Mouse (Mus musculus) heart, postnatal 0 days (tissue): ENCODE results near the gene Mvp. TPM values are rescaled to one million over a fixed set of nuclear protein-coding genes. Genes with fewer than 3 reads are reported as not detected.

Experiments used
- ATAC-seq: fragments of 200-750 bp; cut with Nextera tagmentation; 2 replicates; pipeline ENCODE4 v1.8.0; 2017; ENCODE audit warnings: low read depth, moderate number of reproducible peaks, moderate library complexity; ENCODE audit not compliant: insufficient read depth
- DNase-seq: peaks from one replicate; pipeline ENCODE4 v3.0.0-alpha.2; 2016; ENCODE audit warnings: low spot score
- H3K27ac ChIP-seq: fragments of 300-500 bp; sonication (generic); 2 replicates; pipeline ENCODE4 v1.5.1; 2014; ENCODE audit warnings: low read depth, mild to moderate bottlenecking
- H3K27me3 ChIP-seq: fragments of 300-500 bp; sonication (generic); 2 replicates; pipeline ENCODE4 v1.6.1; 2014; ENCODE audit warnings: low read length, mixed read lengths; ENCODE audit not compliant: control insufficient read depth, insufficient read depth
- H3K36me3 ChIP-seq: fragments of 300-500 bp; sonication (generic); replicated peaks from 2 replicates; pipeline ENCODE4 v1.6.1; 2014; ENCODE audit warnings: low read length, mixed read lengths; ENCODE audit not compliant: control insufficient read depth, insufficient read depth
- H3K4me1 ChIP-seq: fragments of 300-500 bp; sonication (generic); 2 replicates; pipeline ENCODE4 v1.6.1; 2014; ENCODE audit warnings: antibody characterized with exemption; ENCODE audit not compliant: control insufficient read depth, insufficient read depth
- H3K4me2 ChIP-seq: fragments of 300-500 bp; sonication (generic); 2 replicates; pipeline ENCODE4 v1.6.1; 2014; ENCODE audit warnings: low read depth, mild to moderate bottlenecking, low read length, moderate library complexity
- H3K4me3 ChIP-seq: fragments of 300-500 bp; sonication (generic); 2 replicates; pipeline ENCODE4 v1.5.1; 2014; ENCODE audit warnings: low read depth, low read length
- H3K9ac ChIP-seq: fragments of 300-500 bp; sonication (generic); replicated peaks from 2 replicates; pipeline ENCODE4 v1.6.1; 2014; ENCODE audit warnings: low read depth, low read length, mixed read lengths
- H3K9me3 ChIP-seq: fragments of 300-500 bp; sonication (generic); replicated peaks from 2 replicates; pipeline ENCODE4 v1.6.1; 2016; ENCODE audit warnings: low read length; ENCODE audit not compliant: control insufficient read depth
- CTCF ChIP-seq: IDR thresholded peaks from 2 replicates; pipeline ENCODE4 v1.5.1; 2016; ENCODE audit warnings: antibody characterized with exemption, control low read depth, low read depth
- EP300 ChIP-seq: IDR thresholded peaks from 2 replicates; pipeline ENCODE4 v1.6.1; 2016; ENCODE audit warnings: antibody characterized with exemption, low read depth
- WGBS: fragments of 180-500 bp; shearing (Covaris S2); extraction: QIAGEN DNeasy Blood & Tissue Kit; methylation state at CpG from one replicate; pipeline ENCODE4 v1.1.7; 2014; 5-methylcytosine and 5-hydroxymethylcytosine counted together
- polyA plus RNA-seq: library from polyadenylated mRNA; unstranded; fragments of >200 nt; fragmentation: Nextera tagmentation; extraction: Ambion mirVana; gene quantifications from 2 replicates; pipeline ENCODE4 v1.2.1, GENCODE M21; 2015
- total RNA-seq: library from RNA; depleted of rRNA; stranded (reverse); fragments of >200 nt; gene quantifications from 2 replicates; pipeline ENCODE4 v1.2.3, GENCODE M21; 2014; ENCODE audit warnings: low replicate concordance

Gene Mvp
- total and polyA plus RNA-seq, 2 experiments from 2014 or later = 17.4 to 32.5 TPM

DNA sequence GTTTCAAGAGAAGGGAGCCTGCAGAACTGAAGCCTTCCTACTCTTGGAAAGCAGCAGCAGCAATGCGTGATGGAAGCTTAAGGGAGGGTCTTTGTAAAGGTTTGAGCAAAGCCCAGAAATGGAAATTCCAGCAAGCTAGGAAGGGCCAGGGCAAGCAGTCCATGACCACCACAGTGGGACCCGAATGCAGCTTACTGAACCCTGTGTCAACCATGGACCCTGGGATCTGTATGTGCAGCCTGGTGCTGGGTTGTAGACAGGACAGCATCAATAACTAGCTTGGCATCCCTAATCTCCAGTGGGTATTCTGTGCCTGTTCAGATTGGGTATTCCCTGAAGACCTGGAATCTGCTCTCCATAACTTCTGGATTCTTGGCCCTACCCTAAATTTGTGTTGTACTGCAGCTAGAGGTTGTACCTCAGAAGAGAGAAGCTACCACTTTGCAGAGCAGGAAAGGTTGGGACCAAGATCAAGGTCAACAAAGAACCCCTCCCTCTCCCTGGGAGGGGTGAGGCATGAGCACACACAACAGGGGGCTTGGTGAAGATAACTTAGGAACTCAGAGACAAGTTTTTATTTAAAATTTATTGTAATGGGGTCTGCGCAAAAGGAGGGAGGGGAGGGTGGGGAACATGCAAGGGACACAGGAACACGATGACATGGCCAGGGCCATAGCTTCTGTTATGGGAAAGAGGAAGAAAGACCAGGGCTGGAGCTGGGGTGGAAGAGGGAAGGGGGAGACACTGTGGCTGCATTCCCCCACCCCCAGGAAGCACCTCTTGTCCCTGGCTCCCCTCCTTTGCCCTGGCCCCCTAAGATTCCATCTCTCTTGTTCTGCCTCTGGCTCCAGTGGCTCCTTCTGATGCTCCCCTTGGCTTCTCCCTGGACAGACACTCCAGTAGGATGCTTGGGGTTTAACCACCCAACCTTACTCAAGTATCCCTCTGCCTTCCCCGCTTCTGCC lies 7.4 kb upstream of the Mvp start:
- no peak overlapping the region for H3K9ac ChIP-seq
- H3K9me3 ChIP-seq = no peaks in the 10 kb centered on the region
- TF ChIP-seq EP300 = no peak
- TF ChIP-seq CTCF = no peak
- H3K36me3 ChIP-seq = peaks cover 27% of the 10 kb centered on the region
- DNase-seq (no peak), ATAC-seq (no peak)
- peak overlapping the region; percentile 78 for H3K4me2 ChIP-seq
- peak overlapping the region; percentile 9; the same call in 1 of the 2 replicates for H3K27ac ChIP-seq
- H3K4me3 ChIP-seq = peak overlapping the region; percentile 46
- WGBS = 58% methylated on average over 5 of the region's 5 CpGs
- no peaks in the 10 kb centered on the region for H3K27me3 ChIP-seq
- H3K4me1 ChIP-seq = peaks cover 34% of the 10 kb centered on the region

DNA sequence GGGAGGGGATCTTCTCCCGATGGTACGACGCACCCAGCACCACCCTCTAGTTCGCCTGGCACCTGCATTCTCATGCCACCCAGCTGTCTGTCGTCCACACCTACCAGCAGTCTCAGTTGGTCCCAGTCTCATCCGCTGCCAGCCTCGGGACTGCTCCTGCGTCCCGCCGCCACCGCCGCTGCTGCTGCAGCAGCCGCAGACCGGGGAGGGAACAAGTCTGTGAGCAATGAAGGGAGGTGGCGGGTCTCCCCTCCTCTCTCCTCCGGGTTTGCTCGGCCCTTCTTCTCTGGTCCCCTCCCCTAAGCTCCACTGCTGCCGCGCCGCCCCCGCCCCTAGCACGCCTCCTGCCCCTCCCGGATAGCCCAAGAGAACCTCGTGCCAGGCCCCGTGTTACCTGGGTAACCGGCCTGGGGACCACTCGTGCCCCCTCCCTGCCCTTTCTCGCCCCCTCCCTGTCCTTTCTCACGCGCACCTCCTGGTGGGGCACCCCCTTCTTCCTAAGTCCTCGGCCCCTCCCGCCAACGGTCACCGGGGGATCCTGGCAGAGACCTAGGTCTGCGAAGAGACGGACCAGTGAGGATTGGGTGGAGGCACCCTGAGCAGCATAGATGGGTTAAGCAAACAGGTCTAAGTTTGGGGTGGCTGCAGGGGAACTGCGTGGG lies 6.6 kb upstream of the Mvp start, which contains the start of the genes Gm42742 and Prrt2:
Gene Gm42742, minus strand, starts transcription at position 197 of the 662 bp plus-strand sequence.
Gene Prrt2, minus strand, starts transcription at position 311 of the 662 bp plus-strand sequence.
- Histone ChIP-seq H3K4me1 (peaks cover 35% of the 10 kb centered on the region), H3K4me3 (peak within 1 kb of the TSS; percentile 46), H3K9me3 (no peaks in the 10 kb centered on the region), H3K27ac (peak within 1 kb of the TSS; percentile 18; the same call in 1 of the 2 replicates), H3K36me3 (peaks cover 27% of the 10 kb centered on the region), H3K27me3 (no peaks in the 10 kb centered on the region), H3K9ac (peak within 1 kb of the TSS; percentile 46), H3K4me2 (peak within 1 kb of the TSS; percentile 78)
- TF ChIP-seq CTCF = no peak
- no peak for TF ChIP-seq EP300
- DNase-seq = peak; percentile 45
- ATAC-seq = no peak
- 3% methylated on average over 37 of the region's 37 CpGs for WGBS

- no peak for DNase-seq
- H3K27me3 ChIP-seq = no peaks in the 10 kb centered on the region
- no peaks in the 10 kb centered on the region for H3K9me3 ChIP-seq
- no peak for TF ChIP-seq CTCF
- no peak for TF ChIP-seq EP300
- peaks cover 41% of the 10 kb centered on the region for H3K4me1 ChIP-seq
- H3K27ac ChIP-seq = 0 out of 2 replicates have a peak overlapping the region, but pooled peaks have one; percentile 18
- WGBS = 36% methylated on average over 5 of the region's 5 CpGs
- ATAC-seq = no peak
- peaks cover 27% of the 10 kb centered on the region for H3K36me3 ChIP-seq
- peak overlapping the region; percentile 78 for H3K4me2 ChIP-seq
- peak overlapping the region; percentile 46 for H3K4me3 ChIP-seq
- peak overlapping the region; percentile 46 for H3K9ac ChIP-seq
These were observed 6.1 kb upstream of the Mvp start for GRCm38 (mm10) chr7:127020491-127020890.

DNA sequence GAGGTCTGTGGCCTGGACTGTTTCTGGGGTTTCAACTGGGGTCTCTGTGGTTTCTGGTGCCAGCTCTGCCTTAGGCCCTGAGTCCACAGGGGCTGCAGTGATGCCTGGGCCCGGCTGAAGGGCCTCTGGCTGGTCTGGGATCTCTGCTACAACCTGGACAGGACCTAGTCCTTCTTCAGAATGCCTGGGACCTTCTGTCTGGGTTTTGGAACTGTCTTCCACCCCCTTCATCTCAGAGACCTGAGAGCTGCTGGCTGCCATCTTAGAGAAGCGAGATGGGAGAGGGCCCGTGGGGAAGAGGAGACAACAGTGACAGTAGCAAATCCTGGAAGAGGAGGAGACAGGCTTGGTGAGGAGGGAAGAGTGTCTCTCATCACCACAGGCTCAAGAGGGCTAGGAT lies 5.6 kb upstream of the Mvp start:
- ATAC-seq (no peak), DNase-seq (no peak)
- Histone ChIP-seq H3K27ac (no peak overlapping the region), H3K9ac (peak overlapping the region; percentile 46; the same call in 1 of the 2 replicates), H3K4me2 (peak overlapping the region; percentile 78), H3K4me3 (no peak overlapping the region), H3K9me3 (no peaks in the 10 kb centered on the region), H3K27me3 (no peaks in the 10 kb centered on the region), H3K36me3 (peaks cover 31% of the 10 kb centered on the region), H3K4me1 (peaks cover 44% of the 10 kb centered on the region)
- no peak for TF ChIP-seq EP300
- no peak for TF ChIP-seq CTCF
- 65% methylated on average over 3 of the region's 3 CpGs for WGBS

GRCm38 (mm10) chr7:127019306-127019960 lies 5.0 kb upstream of the Mvp start:
- peaks cover 30% of the 10 kb centered on the region for H3K36me3 ChIP-seq
- H3K4me2 ChIP-seq = peak overlapping the region; percentile 78; the same call in 1 of the 2 replicates
- WGBS = 78% methylated on average over 14 of the region's 14 CpGs
- no peaks in the 10 kb centered on the region for H3K27me3 ChIP-seq
- no peak for ATAC-seq
- no peak overlapping the region for H3K9ac ChIP-seq
- H3K4me3 ChIP-seq = no peak overlapping the region
- H3K27ac ChIP-seq = no peak overlapping the region
- no peak for TF ChIP-seq CTCF
- H3K9me3 ChIP-seq = no peaks in the 10 kb centered on the region
- DNase-seq = no peak
- H3K4me1 ChIP-seq = peaks cover 39% of the 10 kb centered on the region
